Mouse (Mus musculus) urinary bladder, postnatal 25 days (tissue): Measurements from ENCODE around the gene Slc22a23.

ENCODE experiments used
- DNase-seq: peaks from one replicate; pipeline ENCODE4 v3.0.0; 2022; ENCODE audit warnings: low spot score

The Slc22a23 gene

DNA sequence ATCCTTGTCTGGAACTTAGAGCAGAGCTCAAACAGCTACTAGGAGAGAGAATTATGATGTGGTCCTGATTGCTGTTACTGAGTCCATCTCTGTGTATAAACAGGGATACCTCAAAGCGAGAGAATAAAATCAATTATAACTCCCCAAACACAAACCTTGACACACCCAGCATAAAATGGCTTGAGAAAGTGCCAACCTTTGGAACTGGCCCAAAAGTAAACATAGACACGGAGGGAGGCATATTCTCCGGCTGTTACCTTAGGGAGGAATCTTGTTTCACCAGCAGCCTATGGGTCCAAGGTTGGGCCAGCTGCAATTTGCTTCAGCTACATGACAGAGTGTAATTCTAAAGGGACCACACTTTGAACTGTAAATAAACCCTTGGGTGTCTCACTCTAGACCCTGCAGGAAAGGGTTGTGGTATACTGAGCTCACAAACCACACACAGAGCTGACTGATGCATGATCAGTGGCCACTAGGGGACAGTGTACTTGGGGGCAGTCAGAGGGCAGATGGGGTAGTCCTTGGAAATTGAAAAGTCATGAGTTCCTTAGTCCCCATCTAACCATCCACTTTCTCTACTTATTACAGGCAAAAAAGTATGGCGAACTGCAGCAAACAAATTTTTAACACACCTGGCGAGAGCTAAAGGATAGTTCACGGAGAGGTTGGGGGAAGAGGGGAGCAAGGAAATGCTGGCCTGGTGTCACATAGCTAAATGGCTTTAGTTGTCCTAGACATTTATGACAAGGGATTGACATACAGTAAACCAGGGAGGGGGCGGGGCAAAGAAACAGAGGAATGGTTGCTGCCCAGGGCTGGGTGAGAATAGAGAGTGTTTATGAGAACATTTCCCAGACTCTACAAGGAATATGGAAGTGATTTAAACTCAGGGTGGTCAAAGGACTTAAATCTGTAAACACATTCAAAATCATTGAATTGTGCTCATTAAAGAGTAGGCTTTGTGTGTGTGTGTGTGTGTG is 45.3 kb downstream of the Slc22a23 start:
- no peak for DNase-seq

DNA sequence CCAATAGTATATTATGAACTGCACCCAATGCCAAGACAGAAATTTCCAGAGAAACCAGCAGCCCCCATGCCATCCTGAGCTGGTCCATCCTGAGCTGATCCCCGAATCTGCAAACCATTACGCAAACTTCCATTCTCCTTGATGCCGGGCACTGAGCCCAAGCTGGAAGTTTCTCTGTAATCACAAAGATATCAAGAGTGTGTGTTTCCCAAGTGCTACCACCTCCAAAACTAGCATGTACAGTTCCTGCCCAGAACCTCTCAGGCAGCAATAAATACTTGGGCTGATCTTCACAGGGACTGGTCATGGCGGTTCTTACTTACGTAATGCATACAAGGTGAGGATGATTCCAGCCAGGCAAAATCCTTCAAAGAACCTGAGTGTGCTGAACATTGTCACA is 46.3 kb downstream of the Slc22a23 start:
- no peak for DNase-seq

- DNase-seq, result no peak
These were observed 46.9 kb downstream of the Slc22a23 start for GRCm38 (mm10) chr13:34298061-34298460.

- no peak for DNase-seq
These were observed 49.1 kb downstream of the Slc22a23 start for GRCm38 (mm10) chr13:34295787-34296435.

DNA sequence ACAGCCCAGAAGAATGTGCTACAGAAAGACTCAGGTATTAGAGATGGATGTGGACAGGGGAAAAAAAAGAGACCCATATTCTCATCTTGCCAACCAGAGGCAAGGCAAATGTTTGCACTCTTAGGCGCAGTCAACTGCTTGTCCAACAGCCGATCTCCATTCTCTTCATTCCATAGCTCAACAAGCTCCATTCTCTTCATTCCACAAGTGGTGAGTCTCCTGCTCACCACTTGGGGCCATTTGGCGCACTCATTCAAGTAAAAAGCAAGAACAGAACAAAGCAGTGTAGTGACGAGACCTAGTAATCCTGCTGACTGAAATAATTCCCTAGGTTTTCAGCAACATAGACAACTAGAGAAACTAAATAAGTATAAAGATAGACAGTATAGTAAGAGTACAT is 50.8 kb downstream of the Slc22a23 start:
- DNase-seq, result no peak

- no peak for DNase-seq
These were observed 52.9 kb downstream of the Slc22a23 start for GRCm38 (mm10) chr13:34292042-34292441.

GRCm38 (mm10) chr13:34290346-34290745 is 54.6 kb downstream of the Slc22a23 start:
- no peak for DNase-seq

GRCm38 (mm10) chr13:34289567-34289966 is 55.4 kb downstream of the Slc22a23 start:
- no peak for DNase-seq

DNA sequence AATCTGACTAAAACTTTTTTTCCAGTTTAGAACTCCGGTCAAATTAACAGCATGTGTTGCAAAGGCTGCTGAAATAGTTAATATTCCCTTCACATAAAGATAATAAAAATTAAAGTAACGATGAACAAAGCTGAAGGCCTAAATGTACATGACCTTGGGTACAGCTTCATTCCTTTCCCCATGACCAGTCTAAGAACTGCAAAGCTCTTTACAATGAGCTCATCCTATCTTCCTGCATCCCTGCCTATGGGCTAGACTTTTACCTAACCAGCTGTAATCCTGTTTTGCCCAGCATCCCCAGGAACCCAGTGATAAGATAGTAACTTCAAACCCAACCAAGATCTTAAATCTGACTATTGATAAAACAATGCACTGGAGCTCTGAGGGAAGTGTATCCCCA is 56.9 kb downstream of the Slc22a23 start:
- no peak for DNase-seq

- no peak for DNase-seq
These were observed 57.3 kb downstream of the Slc22a23 start for GRCm38 (mm10) chr13:34287601-34288083.

DNA sequence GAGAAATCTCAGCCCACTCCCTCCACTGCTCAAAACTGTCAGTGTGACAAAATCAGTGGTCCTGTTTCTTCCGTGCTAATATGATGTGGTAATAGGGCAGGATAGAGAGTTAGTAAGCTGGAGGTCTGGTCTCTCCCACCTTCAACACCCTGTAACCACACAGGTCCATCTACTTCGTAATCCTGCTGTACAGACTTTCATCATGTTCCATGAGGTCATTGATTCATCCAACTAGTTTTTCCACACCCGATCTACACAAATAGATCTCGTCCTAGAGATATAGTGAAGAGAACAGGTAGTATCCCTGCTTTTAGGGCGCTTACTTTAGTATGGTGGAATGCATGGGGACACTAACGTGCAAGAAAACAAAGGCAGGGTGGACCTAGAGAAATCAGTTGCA is 63.6 kb downstream of the Slc22a23 start:
- DNase-seq, result no peak

GRCm38 (mm10) chr13:34278759-34279270 is 66.2 kb downstream of the Slc22a23 start:
- no peak for DNase-seq

GRCm38 (mm10) chr13:34278288-34278701 is 66.7 kb downstream of the Slc22a23 start:
- DNase-seq, result no peak

- no peak for DNase-seq
These were observed 67.4 kb downstream of the Slc22a23 start for GRCm38 (mm10) chr13:34277611-34278010.

GRCm38 (mm10) chr13:34277001-34277400 is 68.0 kb downstream of the Slc22a23 start:
- DNase-seq, result no peak

GRCm38 (mm10) chr13:34274890-34275289 is 70.1 kb downstream of the Slc22a23 start:
- DNase-seq, result no peak

DNA sequence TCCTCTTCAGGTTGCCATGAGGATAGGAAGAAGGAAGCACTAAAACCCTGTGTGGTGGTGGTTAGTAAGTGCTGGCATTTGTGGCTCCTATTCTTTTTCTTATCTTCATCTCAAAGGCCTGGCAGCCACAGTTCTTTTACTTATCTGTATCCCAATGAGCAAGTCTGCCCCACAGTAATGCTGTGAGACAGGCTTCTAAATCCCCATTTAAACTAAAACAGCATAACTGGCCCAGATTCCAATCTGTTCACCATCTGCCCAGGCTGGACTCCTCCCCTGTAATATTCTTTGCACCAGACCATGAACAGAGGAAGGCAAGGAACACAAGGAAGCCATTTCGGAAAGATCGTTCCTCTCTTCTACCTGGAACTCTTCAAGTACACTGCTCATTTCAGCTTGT is 70.6 kb downstream of the Slc22a23 start:
- no peak for DNase-seq

DNA sequence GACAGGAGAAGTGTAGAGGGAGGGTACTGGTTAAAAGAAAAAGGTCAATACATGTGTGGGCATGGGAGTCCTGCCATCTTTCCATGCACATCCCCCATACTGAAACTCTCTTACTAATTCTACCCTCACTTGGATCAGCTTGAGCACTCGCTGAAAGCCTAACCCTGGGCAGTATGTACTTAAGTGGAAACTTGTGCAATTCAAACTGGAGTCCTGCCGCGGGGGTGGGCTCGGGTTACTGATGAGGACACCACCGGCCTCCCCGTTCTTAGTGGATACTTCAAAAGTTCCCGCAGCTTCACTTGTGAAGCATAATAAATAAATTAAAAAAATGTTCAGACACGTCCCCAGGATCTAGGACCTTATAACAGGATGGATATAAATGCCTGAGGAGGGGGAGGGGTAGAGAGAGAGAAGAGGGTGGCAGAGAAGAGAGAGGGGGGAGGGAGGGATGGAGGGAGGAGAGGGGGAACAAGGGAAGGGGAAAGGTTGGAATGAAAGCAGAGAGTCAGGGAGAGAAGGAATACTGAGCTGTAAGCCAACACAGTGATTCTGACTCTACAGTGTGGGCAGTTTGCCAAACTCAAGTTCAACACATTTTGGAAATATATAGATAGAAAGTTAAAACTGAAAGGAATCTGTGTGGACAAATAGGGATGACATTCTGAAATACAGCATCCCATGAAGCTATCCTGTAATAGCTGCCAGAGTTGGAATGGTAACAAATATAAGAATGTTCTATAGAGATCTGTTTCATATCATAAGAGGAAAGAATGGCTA is 72.5 kb downstream of the Slc22a23 start:
- DNase-seq, result no peak

- DNase-seq, result no peak
These were observed 73.3 kb downstream of the Slc22a23 start for GRCm38 (mm10) chr13:34271665-34272064.

DNA sequence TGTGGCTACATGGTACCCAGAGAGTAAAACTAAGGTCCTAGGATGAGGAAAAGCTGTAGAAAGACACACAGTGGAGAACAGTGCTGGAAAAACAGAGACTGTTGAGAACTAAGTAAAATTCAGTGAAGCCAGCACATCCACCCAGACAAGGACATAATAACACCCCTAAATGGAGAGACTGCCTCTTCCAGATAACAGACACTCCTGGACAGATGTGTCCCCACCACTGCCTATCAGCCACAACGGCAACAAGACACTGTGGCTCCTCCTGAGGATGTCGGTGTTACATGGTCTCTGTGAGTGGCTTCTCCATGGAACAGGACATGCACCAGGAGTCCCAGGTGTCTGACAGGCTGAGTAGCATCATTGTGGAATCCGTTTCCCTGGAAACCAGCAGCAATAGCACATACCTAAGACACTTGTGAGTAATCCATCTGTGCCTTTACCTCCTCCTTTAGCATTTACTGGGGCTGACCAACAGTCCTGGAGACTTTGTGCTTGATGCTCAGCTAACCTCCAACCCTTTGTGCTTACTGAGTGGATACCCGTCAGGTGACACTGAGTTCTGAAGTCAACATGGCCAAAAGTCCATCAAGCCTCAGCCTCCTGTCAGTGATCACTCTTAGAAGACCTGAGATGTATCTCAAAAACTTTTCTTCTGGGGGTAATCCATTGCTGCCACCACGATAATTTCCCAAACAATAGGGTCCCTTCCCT is 73.9 kb downstream of the Slc22a23 start:
- DNase-seq, result no peak

GRCm38 (mm10) chr13:34269376-34269991 is 75.5 kb downstream of the Slc22a23 start:
- no peak for DNase-seq
